Mouse (Mus musculus) heart, embryonic 10.5 days (tissue): ENCODE measurements around the gene Fam118a. TPM values are rescaled to one million over a fixed set of nuclear protein-coding genes. Genes with fewer than 3 reads are reported as not detected.

Experiments
- DNase-seq: peaks from one replicate; pipeline ENCODE4 v3.0.0-alpha.2; 2017; ENCODE audit warnings: low spot score
- H3K27ac ChIP-seq: fragments of 300-500 bp; sonication (generic); 2 replicates; pipeline ENCODE4 v1.5.1; 2016; ENCODE audit warnings: mild to moderate bottlenecking
- H3K27me3 ChIP-seq: fragments of 300-500 bp; sonication (generic); 2 replicates; pipeline ENCODE4 v1.6.1; 2016; ENCODE audit warnings: mild to moderate bottlenecking; ENCODE audit not compliant: poor library complexity, insufficient read depth, severe bottlenecking
- H3K36me3 ChIP-seq: fragments of 300-500 bp; sonication (generic); 2 replicates; pipeline ENCODE4 v1.6.1; 2016; ENCODE audit warnings: mild to moderate bottlenecking, moderate library complexity
- H3K4me1 ChIP-seq: fragments of 300-500 bp; sonication (generic); 2 replicates; pipeline ENCODE4 v1.6.1; 2016; ENCODE audit warnings: mild to moderate bottlenecking
- H3K4me3 ChIP-seq: fragments of 300-500 bp; sonication (generic); 2 replicates; pipeline ENCODE4 v1.5.1; 2016; ENCODE audit warnings: mild to moderate bottlenecking, moderate library complexity
- H3K9me3 ChIP-seq: fragments of 300-500 bp; sonication (generic); 2 replicates; pipeline ENCODE4 v1.6.1; 2016; ENCODE audit warnings: mild to moderate bottlenecking, moderate library complexity
- WGBS: fragments of 180-500 bp; shearing (Covaris S2); methylation state at CpG from one replicate; pipeline ENCODE4 v1.1.7; 2016; 5-methylcytosine and 5-hydroxymethylcytosine counted together
- polyA plus RNA-seq: library from polyadenylated mRNA; unstranded; fragments of >200 nt; fragmentation: Nextera tagmentation; extraction: Ambion mirVana; gene quantifications from 2 replicates; pipeline ENCODE4 v1.2.1, GENCODE M21; 2016

Gene Fam118a
- polyA plus RNA-seq, 1 experiment from 2014 or later = 22.6 TPM

GRCm38 (mm10) chr15:85049758-85050157 is 21.0 kb downstream of the Fam118a start:
- Histone ChIP-seq H3K4me3 (no peak overlapping the region), H3K27ac (no peak overlapping the region), H3K27me3 (no peaks in the 10 kb centered on the region), H3K36me3 (peaks cover 82% of the 10 kb centered on the region), H3K4me1 (no peaks in the 10 kb centered on the region), H3K9me3 (no peaks in the 10 kb centered on the region)
- DNase-seq = no peak
- 89% methylated on average over 1 of the region's 1 CpGs for WGBS

- Histone ChIP-seq H3K4me3 (no peak overlapping the region), H3K27me3 (no peaks in the 10 kb centered on the region), H3K36me3 (peaks cover 52% of the 10 kb centered on the region), H3K27ac (no peak overlapping the region), H3K9me3 (no peaks in the 10 kb centered on the region), H3K4me1 (no peaks in the 10 kb centered on the region)
- no peak for DNase-seq
- 91% methylated on average over 3 of the region's 3 CpGs for WGBS
Measured at GRCm38 (mm10) chr15:85054098-85054497, 25.4 kb downstream of the Fam118a start.

DNA sequence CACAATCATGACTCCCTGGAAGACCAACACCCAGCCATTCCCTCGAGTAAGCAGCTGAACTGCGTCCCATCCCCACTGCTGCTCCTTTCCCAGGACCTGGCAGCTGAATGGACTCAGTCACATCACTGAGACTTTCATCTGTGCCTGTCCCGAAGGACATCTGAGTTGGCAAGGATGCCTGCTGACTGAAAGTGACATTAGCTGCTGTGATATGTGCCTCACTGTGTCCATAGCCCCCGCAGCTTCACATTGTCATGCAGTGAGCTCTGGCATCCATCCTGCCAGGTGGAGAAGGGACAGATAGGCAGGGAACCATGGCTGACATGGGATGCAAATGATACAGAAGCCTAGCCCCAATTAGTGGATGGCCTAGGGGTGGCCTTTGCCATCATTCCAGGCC is 26.4 kb downstream of the Fam118a start:
- H3K4me3 ChIP-seq = no peak overlapping the region
- H3K27ac ChIP-seq = no peak overlapping the region
- no peaks in the 10 kb centered on the region for H3K27me3 ChIP-seq
- no peaks in the 10 kb centered on the region for H3K9me3 ChIP-seq
- H3K4me1 ChIP-seq = no peaks in the 10 kb centered on the region
- DNase-seq = no peak
- 74% methylated on average over 4 of the region's 4 CpGs for WGBS
- peaks cover 50% of the 10 kb centered on the region for H3K36me3 ChIP-seq

DNA sequence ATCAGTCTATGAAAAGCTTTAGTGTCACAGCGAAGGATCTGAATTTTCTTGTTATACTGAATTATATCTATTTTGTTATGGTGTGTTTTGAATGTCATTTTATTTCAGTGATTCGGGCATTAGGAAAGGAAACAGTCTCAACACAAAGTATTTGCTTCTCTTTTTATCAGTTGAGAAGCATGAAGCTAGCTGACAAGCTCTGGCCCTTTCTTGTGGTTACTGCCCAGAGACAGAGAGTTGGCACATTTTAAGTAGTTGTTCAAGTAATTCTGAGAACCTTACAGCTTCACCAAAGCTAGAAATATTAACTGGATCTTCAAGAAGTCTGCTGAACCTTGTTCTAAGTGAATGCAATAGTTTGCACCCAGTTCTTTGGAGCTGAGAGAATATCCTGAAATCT is 34.7 kb downstream of the Fam118a start:
- Histone ChIP-seq H3K9me3 (no peaks in the 10 kb centered on the region), H3K4me1 (no peaks in the 10 kb centered on the region), H3K4me3 (no peak overlapping the region), H3K36me3 (peaks cover 27% of the 10 kb centered on the region), H3K27ac (no peak overlapping the region), H3K27me3 (no peaks in the 10 kb centered on the region)
- 87% methylated on average over 2 of the region's 2 CpGs for WGBS
- no peak for DNase-seq

GRCm38 (mm10) chr15:85070561-85070960 is 41.8 kb downstream of the Fam118a start:
- no peaks in the 10 kb centered on the region for H3K36me3 ChIP-seq
- 34% methylated on average over 2 of the region's 2 CpGs for WGBS
- H3K27ac ChIP-seq = no peak overlapping the region
- DNase-seq = no peak
- H3K9me3 ChIP-seq = no peaks in the 10 kb centered on the region
- no peaks in the 10 kb centered on the region for H3K27me3 ChIP-seq
- H3K4me1 ChIP-seq = no peaks in the 10 kb centered on the region
- H3K4me3 ChIP-seq = no peak overlapping the region

GRCm38 (mm10) chr15:85072651-85073050 is 43.9 kb downstream of the Fam118a start:
- Histone ChIP-seq H3K27me3 (no peaks in the 10 kb centered on the region), H3K9me3 (no peaks in the 10 kb centered on the region), H3K27ac (no peak overlapping the region), H3K36me3 (no peaks in the 10 kb centered on the region), H3K4me1 (no peaks in the 10 kb centered on the region), H3K4me3 (no peak overlapping the region)
- DNase-seq = no peak
- WGBS = 80% methylated on average over 2 of the region's 2 CpGs

GRCm38 (mm10) chr15:85085641-85086040 is 56.9 kb downstream of the Fam118a start:
- no peaks in the 10 kb centered on the region for H3K27me3 ChIP-seq
- DNase-seq = no peak
- 35% methylated on average over 1 of the region's 1 CpGs for WGBS

More at GRCm38 (mm10) chr15:85085641-85086040, 56.9 kb downstream of the Fam118a start:
- Histone ChIP-seq H3K9me3 (no peaks in the 10 kb centered on the region), H3K4me1 (no peaks in the 10 kb centered on the region), H3K27ac (no peak overlapping the region), H3K36me3 (no peaks in the 10 kb centered on the region), H3K4me3 (no peak overlapping the region)

Other genes starting within 250 kb of the Fam118a start
- 0.16 and 0.41 TPM in 2 replicates for gene Phf21b, start 172.9 kb upstream of the Fam118a start, polyA plus RNA-seq
- gene Gm29666, start 108.9 kb upstream of the Fam118a start, polyA plus RNA-seq = 0.87 and 1.2 TPM in 2 replicates
- gene Nup50, start 105.5 kb upstream of the Fam118a start, polyA plus RNA-seq = 34.0 and 42.5 TPM in 2 replicates
- 3.9 and 6.4 TPM in 2 replicates for gene 5031439G07Rik, start 40.4 kb upstream of the Fam118a start, polyA plus RNA-seq
- gene Upk3a, start 11.8 kb upstream of the Fam118a start, polyA plus RNA-seq = 0.24 TPM in 1 of 2 replicates, not detected in the other
- 0.11 and 0.20 TPM in 2 replicates for gene Smc1b, start 103.0 kb downstream of the Fam118a start, polyA plus RNA-seq
- gene Ribc2, start 103.1 kb downstream of the Fam118a start, polyA plus RNA-seq = 0.15 TPM in 1 of 2 replicates, not detected in the other
- 146 and 177 TPM in 2 replicates for gene Fbln1, start 177.0 kb downstream of the Fam118a start, polyA plus RNA-seq